Mouse (Mus musculus) lung, adult 2 months (tissue): Measurements from ENCODE around the gene Gstp1.

Experiments
- CTCF ChIP-seq: fragments of 200-500 bp; IDR thresholded peaks from 2 replicates; pipeline ENCODE4 v1.5.1; 2011; ENCODE audit warnings: mild to moderate bottlenecking, low read length, control low read depth; ENCODE audit not compliant: insufficient read depth
- POLR2A ChIP-seq: fragments of 200-500 bp; IDR thresholded peaks from 2 replicates; pipeline ENCODE4 v1.6.1; 2011; ENCODE audit warnings: low read depth, mild to moderate bottlenecking, control low read depth, low read length, borderline replicate concordance; ENCODE audit errors: extremely low read depth

GRCm38 (mm10) chr19:4087090-4087489, 49.3 kb upstream of the Gstp1 start:
- no peak for TF ChIP-seq CTCF
- TF ChIP-seq POLR2A: no peak
